Mouse (Mus musculus): Measurements from ENCODE around the gene Heg1. TPM values are rescaled to one million over a fixed set of nuclear protein-coding genes. Genes with fewer than 3 reads are reported as not detected.

The Heg1 gene
- polyA plus RNA-seq, 1 experiment from 2014 or later, result 8.5 TPM

DNA sequence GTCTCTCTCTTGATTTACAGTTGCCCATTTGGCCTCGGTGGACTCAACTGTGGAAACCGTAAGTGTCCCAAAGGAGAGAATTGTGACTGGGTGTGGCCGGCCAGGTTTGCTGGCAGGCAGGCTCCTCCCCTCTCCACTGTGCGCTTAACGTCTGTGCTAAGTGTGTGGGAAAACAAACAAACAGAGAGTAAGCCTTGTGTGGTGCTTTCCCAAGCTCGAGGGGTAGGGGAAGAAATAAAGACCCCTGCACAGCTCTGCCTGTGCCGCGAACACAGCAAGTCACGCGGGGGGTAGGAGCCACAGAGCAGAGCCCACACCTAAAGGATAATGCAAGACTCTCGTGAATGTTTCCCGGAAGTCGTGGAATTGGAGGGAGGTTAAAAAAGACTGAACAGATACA, 67.0 kb downstream of the Heg1 start:
- 12% methylated on average over 13 of the region's 13 CpGs for WGBS (ENCODE audit: insufficient replicate concordance)
- Histone ChIP-seq H3K4me2 (peak overlapping the region; percentile 74), H3K9me3 (replicated peaks) (no peaks in the 10 kb centered on the region), H3K4me1 (peaks cover 28% of the 10 kb centered on the region), H3K27me3 (replicated peaks) (no peaks in the 10 kb centered on the region), H3K9ac (peak overlapping the region; percentile 43), H3K4me3 (peak overlapping the region; percentile 46), H3K27ac (peak overlapping the region; percentile 63), H3K36me3 (peaks cover 30% of the 10 kb centered on the region)
- peak; percentile 46 for ATAC-seq

DNA sequence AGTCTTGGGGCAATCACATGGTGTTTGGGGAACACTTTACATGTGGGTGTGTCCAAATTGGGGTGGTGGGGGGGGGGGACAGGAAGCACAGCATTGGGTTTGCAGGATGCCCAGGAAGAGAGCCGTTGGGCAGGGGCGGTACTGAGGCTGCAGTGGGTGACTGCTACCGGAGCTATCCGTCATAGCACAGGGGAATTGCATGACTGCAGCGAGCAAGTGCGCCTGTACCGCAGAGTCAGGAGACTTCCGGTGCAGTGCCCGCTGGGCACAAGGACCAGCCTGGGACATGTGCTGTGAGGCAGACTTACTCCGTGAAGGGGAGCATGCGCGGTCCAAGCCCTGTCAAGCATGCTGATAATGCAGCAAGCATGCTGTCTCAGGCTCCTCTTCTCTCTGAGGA, 67.4 kb downstream of the Heg1 start:
- peaks cover 26% of the 10 kb centered on the region for H3K36me3 ChIP-seq

DNA sequence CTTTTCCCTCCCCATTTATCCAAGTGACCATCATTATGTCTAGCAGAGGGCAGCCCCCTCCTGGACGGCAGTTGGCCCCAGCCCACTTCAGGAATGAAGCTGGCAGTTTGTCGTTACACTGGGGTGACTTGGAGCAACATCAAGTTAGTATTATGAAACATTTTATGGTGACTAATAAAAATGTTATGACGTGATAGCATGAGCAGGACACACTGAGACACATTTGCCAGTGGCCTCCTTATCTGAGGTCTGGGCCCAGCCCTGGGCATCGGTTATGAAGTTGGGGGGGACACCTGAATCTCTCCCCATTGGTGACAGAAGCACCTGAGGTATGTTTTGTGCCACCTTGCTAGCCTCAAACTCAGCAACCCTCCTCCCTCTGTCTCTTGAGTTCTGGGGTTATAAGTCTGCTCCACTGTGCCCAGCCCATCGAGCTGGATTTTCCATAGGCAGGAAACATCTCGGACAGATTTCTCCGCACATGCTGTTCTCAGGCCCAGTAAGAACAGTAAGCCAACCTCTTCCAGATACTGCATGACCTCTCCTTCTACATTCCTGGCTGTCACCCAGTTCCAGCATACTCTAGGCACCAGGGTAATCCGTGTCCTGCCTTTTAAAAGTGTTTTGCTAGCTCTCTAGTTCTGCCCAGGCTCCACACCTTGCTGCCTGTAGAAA, 68.9 kb downstream of the Heg1 start:
- no peak for ATAC-seq
- Histone ChIP-seq H3K27ac (no peak overlapping the region), H3K4me1 (peaks cover 27% of the 10 kb centered on the region), H3K9ac (no peak overlapping the region), H3K36me3 (peaks cover 28% of the 10 kb centered on the region), H3K4me2 (no peak overlapping the region), H3K27me3 (replicated peaks) (no peaks in the 10 kb centered on the region), H3K9me3 (replicated peaks) (no peaks in the 10 kb centered on the region), H3K4me3 (no peak overlapping the region)
- WGBS (ENCODE audit: insufficient replicate concordance), result 74% methylated on average over 8 of the region's 8 CpGs

More for the DNA sequence above, 67.4 kb downstream of the Heg1 start:
- Histone ChIP-seq H3K4me1 (peaks cover 32% of the 10 kb centered on the region), H3K4me3 (peak overlapping the region; percentile 46), H3K9ac (peak overlapping the region; percentile 43), H3K27ac (peak overlapping the region; percentile 63), H3K27me3 (replicated peaks) (no peaks in the 10 kb centered on the region), H3K9me3 (replicated peaks) (no peaks in the 10 kb centered on the region), H3K4me2 (peak overlapping the region; percentile 74)
- 23% methylated on average over 12 of the region's 12 CpGs for WGBS (ENCODE audit: insufficient replicate concordance)
- ATAC-seq, result peak; percentile 77

DNA sequence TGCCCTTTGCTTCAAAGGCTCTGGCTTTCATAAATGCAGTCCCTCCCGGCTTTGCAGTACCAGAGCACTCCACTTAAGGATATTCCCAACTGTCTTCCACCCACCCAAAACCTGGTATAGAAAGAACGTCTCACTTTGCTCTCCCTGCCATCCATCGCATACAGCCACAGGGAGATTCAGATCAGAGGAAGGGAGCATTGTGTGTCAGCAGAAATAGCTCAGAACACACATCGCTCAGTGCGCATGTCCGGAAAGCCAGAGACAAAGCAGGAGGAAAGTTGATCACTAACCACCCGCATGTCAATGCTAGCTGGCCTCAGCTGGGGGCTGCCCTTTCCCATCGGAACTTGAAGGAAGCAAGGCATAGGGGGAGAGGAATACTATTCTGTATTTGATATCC, 71.1 kb downstream of the Heg1 start:
- Histone ChIP-seq H3K4me3 (peak overlapping the region; percentile 36), H3K4me2 (peak overlapping the region; percentile 54)
- ATAC-seq, result no peak

DNA sequence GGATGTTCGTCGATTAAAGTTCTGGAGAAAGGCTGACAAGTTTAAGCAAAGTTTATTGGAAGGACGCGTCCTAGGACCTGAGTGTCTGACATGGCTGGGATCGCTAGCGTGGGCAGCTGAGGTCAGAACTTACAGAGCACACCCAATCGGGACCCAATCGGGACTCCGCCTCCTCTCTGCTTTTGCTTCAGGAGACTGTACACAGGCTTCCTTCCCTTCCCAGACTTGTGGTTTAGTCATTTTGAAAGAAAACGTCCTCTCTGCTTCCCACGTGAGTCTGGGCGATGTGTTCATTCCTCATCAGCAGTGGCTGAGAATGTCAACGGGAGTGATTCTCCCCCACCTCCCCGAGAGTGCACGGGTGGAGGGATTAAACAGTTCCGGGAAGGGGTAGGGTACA, 71.8 kb downstream of the Heg1 start:
- Histone ChIP-seq H3K9ac (peak overlapping the region; percentile 45), H3K9me3 (replicated peaks) (no peaks in the 10 kb centered on the region), H3K4me2 (peak overlapping the region; percentile 54), H3K27me3 (replicated peaks) (no peaks in the 10 kb centered on the region), H3K27ac (peak overlapping the region; percentile 32; the same call in 1 of the 2 replicates), H3K36me3 (peaks cover 30% of the 10 kb centered on the region), H3K4me3 (peak overlapping the region; percentile 36), H3K4me1 (peaks cover 37% of the 10 kb centered on the region)
- WGBS (ENCODE audit: insufficient replicate concordance), result 27% methylated on average over 16 of the region's 16 CpGs
- no peak for ATAC-seq

More for the DNA sequence above, 71.1 kb downstream of the Heg1 start:
- H3K9me3 ChIP-seq (replicated peaks), result no peaks in the 10 kb centered on the region
- 48% methylated on average over 8 of the region's 8 CpGs for WGBS (ENCODE audit: insufficient replicate concordance)
- H3K9ac ChIP-seq, result peak overlapping the region; percentile 45
- no peaks in the 10 kb centered on the region for H3K27me3 ChIP-seq (replicated peaks)
- 0 out of 2 replicates have a peak overlapping the region, but pooled peaks have one; percentile 32 for H3K27ac ChIP-seq
- peaks cover 30% of the 10 kb centered on the region for H3K36me3 ChIP-seq
- H3K4me1 ChIP-seq, result peaks cover 31% of the 10 kb centered on the region

DNA sequence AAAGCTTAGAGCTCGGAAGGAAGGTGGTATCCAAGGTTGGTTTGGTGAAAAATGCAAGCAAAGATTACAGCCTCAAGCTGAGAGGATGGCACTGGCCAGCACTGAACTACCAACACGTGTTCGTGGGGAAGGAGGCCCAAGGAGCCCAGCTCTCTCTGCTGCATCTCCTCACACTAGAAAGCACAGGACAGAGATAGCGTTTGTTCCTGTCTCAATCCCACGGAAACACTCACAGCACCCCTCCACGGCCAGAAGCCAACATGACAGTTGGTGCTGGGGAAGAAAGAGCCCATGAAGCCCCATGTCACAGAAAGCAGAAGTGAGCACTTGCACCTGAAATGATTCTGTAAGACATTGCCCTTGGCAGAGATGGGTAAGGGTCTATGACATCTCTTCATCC, 72.2 kb downstream of the Heg1 start:
- Histone ChIP-seq H3K27me3 (replicated peaks) (no peaks in the 10 kb centered on the region), H3K4me1 (peaks cover 37% of the 10 kb centered on the region), H3K9me3 (replicated peaks) (no peaks in the 10 kb centered on the region), H3K4me3 (peak overlapping the region; percentile 36), H3K9ac (peak overlapping the region; percentile 45; the same call in 1 of the 2 replicates), H3K4me2 (peak overlapping the region; percentile 54), H3K36me3 (peaks cover 27% of the 10 kb centered on the region), H3K27ac (peak overlapping the region; percentile 32; the same call in 1 of the 2 replicates)
- WGBS (ENCODE audit: insufficient replicate concordance), result 9% methylated on average over 6 of the region's 6 CpGs
- no peak for ATAC-seq

DNA sequence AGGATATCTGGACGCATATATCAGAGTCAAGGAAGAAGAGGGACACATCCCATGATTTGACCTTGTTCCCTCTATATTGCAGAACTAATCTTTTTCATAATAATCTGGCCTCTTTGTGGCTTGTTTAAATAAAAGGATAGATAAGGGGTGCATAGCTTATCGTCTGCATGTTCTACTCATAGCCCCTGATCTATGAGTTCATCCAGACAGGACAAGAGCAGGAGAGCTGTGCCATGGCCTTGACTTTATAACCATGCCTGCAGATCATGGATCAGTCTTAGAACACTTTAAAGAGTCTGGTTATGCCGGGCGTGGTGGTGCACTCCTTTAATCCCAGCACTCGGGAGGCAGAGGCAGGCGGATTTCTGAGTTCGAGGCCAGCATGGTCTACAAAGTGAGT, 75.0 kb downstream of the Heg1 start:
- ATAC-seq, result no peak
- Histone ChIP-seq H3K36me3 (peaks cover 22% of the 10 kb centered on the region), H3K4me1 (peaks cover 51% of the 10 kb centered on the region), H3K9me3 (replicated peaks) (no peaks in the 10 kb centered on the region), H3K4me3 (no peak overlapping the region), H3K4me2 (no peak overlapping the region), H3K27me3 (replicated peaks) (no peaks in the 10 kb centered on the region), H3K27ac (no peak overlapping the region), H3K9ac (no peak overlapping the region)
- 71% methylated on average over 7 of the region's 7 CpGs for WGBS (ENCODE audit: insufficient replicate concordance)

DNA sequence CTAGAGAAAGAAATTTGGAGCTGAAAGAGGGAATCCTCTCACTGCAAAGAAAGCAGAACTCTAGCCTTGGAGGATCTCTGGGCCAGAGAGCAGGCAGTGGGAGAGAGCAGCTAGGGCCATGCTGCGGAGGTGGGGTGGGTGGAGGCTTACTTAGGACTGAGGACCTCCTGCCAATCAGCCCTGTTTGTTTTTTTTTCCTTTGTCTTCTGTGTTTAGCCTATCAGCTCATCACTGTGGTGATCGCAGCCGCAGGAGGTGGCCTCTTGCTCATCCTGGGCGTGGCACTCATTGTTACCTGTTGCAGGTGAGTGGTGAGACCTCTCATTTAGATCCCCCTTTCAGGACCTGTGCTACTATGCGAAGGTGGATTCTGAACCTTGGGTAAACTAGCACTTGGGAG, 76.4 kb downstream of the Heg1 start:
- Histone ChIP-seq H3K4me2 (no peak overlapping the region), H3K36me3 (peaks cover 16% of the 10 kb centered on the region), H3K9ac (no peak overlapping the region), H3K4me1 (peaks cover 58% of the 10 kb centered on the region), H3K27me3 (replicated peaks) (no peaks in the 10 kb centered on the region), H3K27ac (no peak overlapping the region), H3K9me3 (replicated peaks) (no peaks in the 10 kb centered on the region), H3K4me3 (no peak overlapping the region)
- ATAC-seq, result no peak
- WGBS (ENCODE audit: insufficient replicate concordance), result 22% methylated on average over 5 of the region's 5 CpGs

DNA sequence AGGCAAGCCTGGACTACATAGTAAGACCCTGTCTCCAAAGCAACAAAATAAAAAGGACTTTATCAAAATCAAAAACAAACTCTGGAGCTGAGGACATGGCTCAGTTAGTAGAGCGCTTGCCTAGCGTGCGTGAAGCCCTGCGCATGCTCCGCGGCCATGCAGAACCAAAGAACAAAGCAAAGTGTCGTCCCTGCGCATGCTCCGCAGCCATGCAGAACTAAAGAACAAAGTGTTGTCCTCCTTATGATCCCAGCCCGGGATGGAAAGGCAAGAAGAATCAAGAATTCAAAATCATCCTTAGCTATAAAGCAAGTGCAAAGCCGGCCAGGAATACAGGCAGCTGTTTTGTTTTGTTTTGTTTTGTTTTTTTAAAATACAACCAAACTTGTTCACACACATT, 76.8 kb downstream of the Heg1 start:
- Histone ChIP-seq H3K4me3 (no peak overlapping the region), H3K27me3 (replicated peaks) (no peaks in the 10 kb centered on the region), H3K4me1 (peaks cover 58% of the 10 kb centered on the region), H3K9ac (no peak overlapping the region), H3K27ac (no peak overlapping the region), H3K36me3 (peaks cover 14% of the 10 kb centered on the region), H3K9me3 (replicated peaks) (no peaks in the 10 kb centered on the region), H3K4me2 (no peak overlapping the region)
- ATAC-seq, result no peak
- 75% methylated on average over 11 of the region's 11 CpGs for WGBS (ENCODE audit: insufficient replicate concordance)

DNA sequence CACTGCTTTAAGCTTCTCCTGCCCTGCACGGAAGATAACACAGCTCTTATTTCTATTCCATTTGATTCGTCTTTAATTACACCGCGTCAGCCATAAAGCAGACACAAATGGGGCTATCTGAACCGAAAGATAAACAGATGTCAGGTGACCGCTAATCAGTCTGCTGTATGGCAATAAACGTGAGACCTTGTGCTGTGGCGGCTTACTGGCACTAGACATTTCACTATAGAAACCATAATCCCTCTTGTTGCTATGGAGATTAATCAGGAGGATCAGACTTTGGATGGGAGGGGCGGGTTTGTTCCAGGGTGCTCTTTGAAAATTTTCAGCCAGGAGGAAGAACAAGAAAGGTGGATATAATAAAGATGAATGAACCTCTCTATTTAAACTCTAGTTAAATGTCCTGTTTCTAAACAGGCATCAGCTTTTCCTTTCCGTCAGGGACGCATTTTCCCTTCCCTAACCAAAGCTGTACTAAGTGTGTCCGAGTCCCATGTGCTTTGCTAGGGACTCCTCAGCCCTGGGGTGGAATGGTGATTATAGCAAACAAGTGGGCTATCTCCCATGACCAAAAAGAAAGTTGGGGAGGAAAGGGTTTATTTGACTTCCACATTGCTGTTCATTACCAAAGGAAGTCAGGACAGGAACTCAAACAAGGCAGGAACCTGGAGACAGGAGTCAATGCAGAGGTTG, 80.5 kb downstream of the Heg1 start:
- H3K4me1 ChIP-seq, result peaks cover 67% of the 10 kb centered on the region
- no peaks in the 10 kb centered on the region for H3K27me3 ChIP-seq (replicated peaks)
- no peak overlapping the region for H3K27ac ChIP-seq
- peaks cover 21% of the 10 kb centered on the region for H3K36me3 ChIP-seq
- no peaks in the 10 kb centered on the region for H3K9me3 ChIP-seq (replicated peaks)
- H3K4me3 ChIP-seq, result no peak overlapping the region
- H3K9ac ChIP-seq, result no peak overlapping the region
- WGBS (ENCODE audit: insufficient replicate concordance), result 57% methylated on average over 12 of the region's 12 CpGs
- H3K4me2 ChIP-seq, result peak overlapping the region; percentile 17
- ATAC-seq, result 0 out of 2 replicates have a peak, but pooled peaks have one; percentile 46

DNA sequence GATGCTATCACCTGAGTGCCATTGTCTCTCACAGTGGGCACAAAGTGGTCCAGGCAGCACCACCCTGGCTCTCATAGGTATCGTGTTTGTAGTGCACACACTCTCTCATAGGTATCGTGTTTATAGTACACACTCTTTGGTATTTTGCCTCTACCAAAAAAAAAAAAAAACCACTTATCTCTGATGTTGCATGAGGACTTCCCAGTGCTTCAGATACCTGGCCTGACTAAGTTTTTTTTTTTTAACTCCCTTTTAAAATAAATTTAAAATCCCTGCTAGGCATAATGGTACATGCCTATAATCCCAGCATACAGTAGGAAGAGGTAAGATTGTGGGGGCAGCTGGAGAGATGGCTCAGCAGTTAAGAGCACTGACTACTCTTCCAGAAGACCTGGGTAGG, 81.3 kb downstream of the Heg1 start:
- no peak for ATAC-seq

DNA sequence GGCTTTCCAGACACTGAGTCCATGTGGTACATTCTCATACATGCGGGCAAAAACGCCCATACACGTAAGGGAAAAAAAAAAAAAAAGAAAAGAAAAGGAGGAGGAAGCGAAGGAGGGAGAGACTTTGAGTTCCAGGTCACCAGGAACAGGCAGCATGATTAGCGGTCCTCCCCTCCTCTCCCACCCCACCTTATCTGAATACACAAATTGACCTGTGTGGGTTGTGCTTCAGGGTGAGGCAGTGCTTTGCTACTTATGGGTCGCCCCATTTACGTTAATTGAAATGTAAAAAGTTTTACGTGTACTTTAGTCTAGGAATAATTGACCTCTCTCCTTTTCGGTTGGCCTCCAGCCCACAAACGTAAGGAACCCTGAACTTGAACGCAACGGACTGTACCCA, 82.1 kb downstream of the Heg1 start:
- Histone ChIP-seq H3K9ac (no peak overlapping the region), H3K27me3 (replicated peaks) (no peaks in the 10 kb centered on the region), H3K27ac (no peak overlapping the region), H3K36me3 (peaks cover 21% of the 10 kb centered on the region; the same call in 1 of the 2 replicates), H3K4me1 (peaks cover 59% of the 10 kb centered on the region), H3K4me2 (peak overlapping the region; percentile 52), H3K4me3 (peak overlapping the region; percentile 18; the same call in 1 of the 2 replicates), H3K9me3 (replicated peaks) (no peaks in the 10 kb centered on the region)
- ATAC-seq, result peak; percentile 64; the same call in 1 of the 2 replicates
- 57% methylated on average over 12 of the region's 12 CpGs for WGBS (ENCODE audit: insufficient replicate concordance)

More for the DNA sequence above, 81.3 kb downstream of the Heg1 start:
- H3K9me3 ChIP-seq (replicated peaks), result no peaks in the 10 kb centered on the region
- H3K27ac ChIP-seq, result no peak overlapping the region
- peaks cover 63% of the 10 kb centered on the region for H3K4me1 ChIP-seq
- H3K9ac ChIP-seq, result no peak overlapping the region
- no peak overlapping the region for H3K4me3 ChIP-seq
- no peak overlapping the region for H3K4me2 ChIP-seq
- H3K36me3 ChIP-seq, result peaks cover 21% of the 10 kb centered on the region
- H3K27me3 ChIP-seq (replicated peaks), result no peaks in the 10 kb centered on the region
- 71% methylated on average over 2 of the region's 2 CpGs for WGBS (ENCODE audit: insufficient replicate concordance)
